ENCODE assay signal across 13 mouse cellular contexts in the genomic region with DNA sequence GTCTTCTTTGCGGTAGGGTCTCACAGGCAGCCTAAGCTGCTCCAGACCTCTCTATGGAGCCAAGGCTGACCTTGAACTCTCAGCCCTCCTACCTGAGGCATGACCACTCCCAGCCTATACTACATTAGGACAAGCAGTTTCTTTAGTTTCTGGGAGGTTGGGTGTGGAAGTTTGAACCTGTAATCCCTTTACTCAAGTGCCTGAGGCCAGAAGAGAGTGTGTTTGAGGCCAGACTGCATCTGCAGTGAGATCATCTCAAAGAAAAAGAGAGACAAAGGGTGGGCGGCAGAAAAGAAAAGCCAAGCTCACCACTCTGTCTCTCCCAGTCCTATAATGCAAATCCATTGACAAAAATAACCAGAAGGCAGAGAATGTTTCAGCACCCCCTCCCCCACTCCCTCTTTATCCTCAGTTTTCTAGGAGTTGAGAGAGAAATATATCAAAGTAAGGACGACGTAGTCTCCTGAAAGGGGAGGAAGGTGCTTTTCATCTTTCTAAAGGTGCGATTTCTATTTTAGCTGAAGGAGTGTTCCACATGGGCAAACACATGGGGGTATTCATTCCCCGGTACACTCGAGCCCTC. TPM values are rescaled to one million over a fixed set of nuclear protein-coding genes. Genes with fewer than 3 reads are reported as not detected.
DNase-seq lines count a peak whose midpoint lies in the region; ATAC-seq lines count a peak whose summit lies in the region.
"Had no signal": no experiment of that assay in that cellular context is flagged by ENCODE, and none has a peak within 500 bp of the region (broad histone marks: within the 10 kb centered on the region; RNA-seq: fewer than 3 reads in every experiment).

No protein-coding gene starts in this region.

- H3K27me3 ChIP-seq in forebrain, embryonic 16.5 days (replicated peaks; ENCODE audit: control insufficient read depth, insufficient read depth, low read length): no peaks in the 10 kb centered on the region
- no peaks in the 10 kb centered on the region for H3K27me3 ChIP-seq in forebrain, embryonic 12.5 days
- no peaks in the 10 kb centered on the region for H3K27me3 ChIP-seq in midbrain, embryonic 10.5 days (ENCODE audit: low read depth, poor library complexity, severe bottlenecking)
- no peaks in the 10 kb centered on the region for H3K27me3 ChIP-seq in midbrain, embryonic 11.5 days (ENCODE audit: control insufficient read depth, insufficient read depth, low read length)
- no peaks in the 10 kb centered on the region for H3K27me3 ChIP-seq in intestine, embryonic 15.5 days (replicated peaks)
- H3K27me3 ChIP-seq: hindbrain, embryonic 12.5 days had no signal

- H3K27ac ChIP-seq in forebrain, embryonic 16.5 days (ENCODE audit: low read length): no peak overlapping the region
- no peak overlapping the region for H3K27ac ChIP-seq in forebrain, embryonic 12.5 days
- peak overlapping the region; percentile 29 for H3K27ac ChIP-seq in midbrain, embryonic 10.5 days (replicated peaks)
- H3K27ac ChIP-seq in midbrain, embryonic 11.5 days (ENCODE audit: low read depth, low read length): no peak overlapping the region
- H3K27ac ChIP-seq in intestine, embryonic 15.5 days: no peak overlapping the region
- H3K27ac ChIP-seq: hindbrain, embryonic 12.5 days; liver, embryonic 14.5 days had no signal

- H3K4me2 ChIP-seq in forebrain, embryonic 16.5 days (ENCODE audit: low read length): no peak overlapping the region
- H3K4me2 ChIP-seq in forebrain, embryonic 12.5 days: no peak overlapping the region
- no peak overlapping the region for H3K4me2 ChIP-seq in midbrain, embryonic 11.5 days
- H3K4me2 ChIP-seq in intestine, embryonic 15.5 days (replicated peaks): no peak overlapping the region
- H3K4me2 ChIP-seq: hindbrain, embryonic 12.5 days had no signal

- intact Hi-C loops in left cerebral cortex, postnatal 14 days (cut with DNase I): loop anchor here (5.0 kb wide), 2 partner anchors 39 to 64 kb away; no protein-coding TSS in a partner anchor

- H3K4me3 ChIP-seq in forebrain, embryonic 16.5 days (replicated peaks; ENCODE audit: low read length): no peak overlapping the region
- no peak overlapping the region for H3K4me3 ChIP-seq in forebrain, embryonic 12.5 days (replicated peaks)
- H3K4me3 ChIP-seq in midbrain, embryonic 10.5 days: no peak overlapping the region
- no peak overlapping the region for H3K4me3 ChIP-seq in midbrain, embryonic 11.5 days (ENCODE audit: low read depth, low read length)
- no peak overlapping the region for H3K4me3 ChIP-seq in intestine, embryonic 15.5 days (replicated peaks)
- H3K4me3 ChIP-seq: hindbrain, embryonic 12.5 days had no signal

- H3K36me3 ChIP-seq in forebrain, embryonic 16.5 days (ENCODE audit: control insufficient read depth, insufficient read depth): no peaks in the 10 kb centered on the region
- H3K36me3 ChIP-seq in forebrain, embryonic 12.5 days (replicated peaks): no peaks in the 10 kb centered on the region
- H3K36me3 ChIP-seq in midbrain, embryonic 10.5 days: no peaks in the 10 kb centered on the region
- H3K36me3 ChIP-seq in midbrain, embryonic 11.5 days (ENCODE audit: control insufficient read depth, insufficient read depth, low read length): no peaks in the 10 kb centered on the region
- H3K36me3 ChIP-seq in intestine, embryonic 15.5 days: no peaks in the 10 kb centered on the region
- H3K36me3 ChIP-seq: hindbrain, embryonic 12.5 days had no signal

- ATAC-seq in forebrain, embryonic 16.5 days: 0 out of 2 replicates have a peak, but pooled peaks have one; percentile 9
- ATAC-seq in forebrain, embryonic 12.5 days (ENCODE audit: low FRiP score): no peak
- no peak for ATAC-seq in midbrain, embryonic 11.5 days (ENCODE audit: low FRiP score)
- no peak for ATAC-seq in intestine, embryonic 15.5 days

- no peak for DNase-seq in midbrain, embryonic 10.5 days (ENCODE audit: low spot score)
- DNase-seq in midbrain, embryonic 11.5 days (ENCODE audit: low spot score, missing footprints): no peak
- peak; percentile 72 to 87 for DNase-seq in left cerebral cortex, postnatal 14 days (ENCODE audit: low spot score in 2 of 2)
- peak; percentile 89 for DNase-seq in telencephalon, adult 2 months (ENCODE audit: low read depth, low spot score)
- no peak for DNase-seq in urinary bladder, adult 18-20 months (ENCODE audit: low spot score in 2 of 2)
- DNase-seq: cerebellum, adult 9-11 months; gastrocnemius, postnatal 10 days; kidney, adult 8-10 months had no signal

- WGBS in forebrain, embryonic 16.5 days: 45% methylated on average over 7 of the region's 7 CpGs
- 59% methylated on average over 7 of the region's 7 CpGs for WGBS in forebrain, embryonic 12.5 days
- WGBS in midbrain, embryonic 10.5 days: 78% methylated on average over 7 of the region's 7 CpGs
- WGBS in midbrain, embryonic 11.5 days: 73% methylated on average over 7 of the region's 7 CpGs
- 80% methylated on average over 7 of the region's 7 CpGs for WGBS in intestine, embryonic 15.5 days

- H3K9ac ChIP-seq in forebrain, embryonic 16.5 days (replicated peaks; ENCODE audit: low read depth, low read length): no peak overlapping the region
- no peak overlapping the region for H3K9ac ChIP-seq in forebrain, embryonic 12.5 days
- H3K9ac ChIP-seq in midbrain, embryonic 11.5 days (ENCODE audit: low read length): no peak overlapping the region
- H3K9ac ChIP-seq in intestine, embryonic 15.5 days: no peak overlapping the region
- H3K9ac ChIP-seq: hindbrain, embryonic 12.5 days; liver, embryonic 14.5 days had no signal

- peaks cover 7% of the 10 kb centered on the region for H3K4me1 ChIP-seq in forebrain, embryonic 16.5 days (replicated peaks; ENCODE audit: control insufficient read depth, insufficient read depth, low read length)
- peaks cover 11% of the 10 kb centered on the region for H3K4me1 ChIP-seq in forebrain, embryonic 12.5 days
- peaks cover 11% of the 10 kb centered on the region for H3K4me1 ChIP-seq in midbrain, embryonic 10.5 days
- H3K4me1 ChIP-seq in midbrain, embryonic 11.5 days (ENCODE audit: control insufficient read depth, insufficient read depth, low read length): peaks cover 3% of the 10 kb centered on the region
- no peaks in the 10 kb centered on the region for H3K4me1 ChIP-seq in intestine, embryonic 15.5 days (replicated peaks)
- H3K4me1 ChIP-seq: hindbrain, embryonic 12.5 days had no signal

- no peaks in the 10 kb centered on the region for H3K9me3 ChIP-seq in forebrain, embryonic 16.5 days (ENCODE audit: control insufficient read depth, low read length)
- no peaks in the 10 kb centered on the region for H3K9me3 ChIP-seq in forebrain, embryonic 12.5 days
- H3K9me3 ChIP-seq in midbrain, embryonic 10.5 days (replicated peaks): no peaks in the 10 kb centered on the region
- no peaks in the 10 kb centered on the region for H3K9me3 ChIP-seq in midbrain, embryonic 11.5 days (ENCODE audit: control insufficient read depth, low read length)
- H3K9me3 ChIP-seq in intestine, embryonic 15.5 days: no peaks in the 10 kb centered on the region
- H3K9me3 ChIP-seq: hindbrain, embryonic 12.5 days had no signal

RNA-seq across cellular contexts. Expression of gene Gsdme, which starts 55.0 kb away (rescaled TPM):
- polyA plus RNA-seq in forebrain, embryonic 16.5 days (2015; fragmentation: Nextera tagmentation; extraction: Ambion mirVana): 96.1 and 102 TPM in 2 replicates
- 50.7 and 56.9 TPM in 2 replicates for polyA plus RNA-seq in forebrain, embryonic 12.5 days (2016; fragmentation: Nextera tagmentation; extraction: Ambion mirVana)
- 52.9 and 56.6 TPM in 2 replicates for polyA plus RNA-seq in midbrain, embryonic 10.5 days (2016; fragmentation: Nextera tagmentation; extraction: Ambion mirVana)
- polyA plus RNA-seq in midbrain, embryonic 11.5 days (2014; fragmentation: Nextera tagmentation; extraction: Ambion mirVana): 52.9 and 55.2 TPM in 2 replicates
- 10 to 100 TPM; 12.1 to 14.2 TPM for total RNA-seq in left cerebral cortex, postnatal 14 days (2021)
- polyA plus RNA-seq in intestine, embryonic 15.5 days (2015; fragmentation: Nextera tagmentation; extraction: Ambion mirVana): 29.1 and 31.1 TPM in 2 replicates

Comparison
In these comparisons a context has a peak if more than half of its experiments do, and no peak if none do; other contexts are left out.
1. DNase-seq: peak in left cerebral cortex, postnatal 14 days (2 of 2) and telencephalon, adult 2 months (single experiment); none in midbrain, embryonic 10.5 days (single experiment), midbrain, embryonic 11.5 days (single experiment) and urinary bladder, adult 18-20 months (0 of 2).